In genomic region chr2:79714745-79715144, GRCm38 (mm10) we compare ENCODE assay signal across 25 mouse cellular contexts. TPM values are rescaled to one million over a fixed set of nuclear protein-coding genes. Genes with fewer than 3 reads are reported as not detected.
DNase-seq lines count a peak whose midpoint lies in the region; ATAC-seq and TF ChIP-seq lines count a peak whose summit lies in the region.
"Had no signal": no experiment of that assay in that cellular context is flagged by ENCODE, and none has a peak within 500 bp of the region (broad histone marks: within the 10 kb centered on the region; RNA-seq: fewer than 3 reads in every experiment).

No protein-coding gene starts in this region.

- no peak overlapping the region for H3K9ac ChIP-seq in embryonic facial prominence, embryonic 13.5 days
- no peak overlapping the region for H3K9ac ChIP-seq in embryonic facial prominence, embryonic 14.5 days (ENCODE audit: low read depth, low read length)
- no peak overlapping the region for H3K9ac ChIP-seq in limb, embryonic 14.5 days (ENCODE audit: low read depth, low read length, severe bottlenecking)
- H3K9ac ChIP-seq: embryonic facial prominence, embryonic 12.5 days; forebrain, embryonic 13.5 days; forebrain, embryonic 15.5 days had no signal

- TF ChIP-seq POLR2A in limb, embryonic 14.5 days (IDR thresholded peaks at IDR 0.05; ENCODE audit: borderline replicate concordance, extremely low read depth, insufficient read depth, insufficient read length): no peak

- no peaks in the 10 kb centered on the region for H3K9me3 ChIP-seq in embryonic facial prominence, embryonic 13.5 days
- H3K9me3 ChIP-seq in embryonic facial prominence, embryonic 14.5 days (ENCODE audit: control insufficient read depth, low read length): no peaks in the 10 kb centered on the region
- H3K9me3 ChIP-seq in limb, embryonic 14.5 days (ENCODE audit: control insufficient read depth, low read length): no peaks in the 10 kb centered on the region
- H3K9me3 ChIP-seq: embryonic facial prominence, embryonic 12.5 days; forebrain, embryonic 13.5 days; forebrain, embryonic 15.5 days had no signal

- H3K36me3 ChIP-seq in embryonic facial prominence, embryonic 13.5 days: no peaks in the 10 kb centered on the region
- H3K36me3 ChIP-seq in embryonic facial prominence, embryonic 14.5 days (ENCODE audit: control insufficient read depth, insufficient read depth, low read length): no peaks in the 10 kb centered on the region
- H3K36me3 ChIP-seq in limb, embryonic 14.5 days (ENCODE audit: control insufficient read depth, insufficient read depth, low read length): no peaks in the 10 kb centered on the region
- H3K36me3 ChIP-seq: embryonic facial prominence, embryonic 12.5 days; forebrain, embryonic 15.5 days had no signal

- H3K27me3 ChIP-seq in embryonic facial prominence, embryonic 13.5 days: no peaks in the 10 kb centered on the region
- no peaks in the 10 kb centered on the region for H3K27me3 ChIP-seq in embryonic facial prominence, embryonic 14.5 days (replicated peaks; ENCODE audit: control insufficient read depth, insufficient read depth, low read length)
- no peaks in the 10 kb centered on the region for H3K27me3 ChIP-seq in limb, embryonic 14.5 days (ENCODE audit: control insufficient read depth, insufficient read depth, low read length)
- H3K27me3 ChIP-seq: embryonic facial prominence, embryonic 12.5 days; forebrain, embryonic 13.5 days; forebrain, embryonic 15.5 days had no signal

- H3K27ac ChIP-seq in gastrocnemius, adult 2 months: peak overlapping the region; percentile 86; the same call in 1 of the 2 replicates
- no peak overlapping the region for H3K27ac ChIP-seq in embryonic facial prominence, embryonic 13.5 days
- H3K27ac ChIP-seq in embryonic facial prominence, embryonic 14.5 days (replicated peaks; ENCODE audit: low read depth, low read length): no peak overlapping the region
- H3K27ac ChIP-seq in limb, embryonic 14.5 days (replicated peaks; ENCODE audit: low read depth, low read length): no peak overlapping the region
- H3K27ac ChIP-seq: embryonic facial prominence, embryonic 12.5 days; forebrain, embryonic 13.5 days; forebrain, embryonic 15.5 days had no signal

- DNase-seq in gastrocnemius, adult 2 months: no peak
- DNase-seq in gastrocnemius, adult 18-20 months (ENCODE audit: low spot score): no peak
- DNase-seq in embryonic facial prominence, embryonic 14.5 days (ENCODE audit: low spot score): peak; percentile 42
- DNase-seq in limb, embryonic 14.5 days (ENCODE audit: low spot score): peak; percentile 70
- DNase-seq in layer of hippocampus, adult 18-20 months (ENCODE audit: low spot score in 2 of 2): no peak
- no peak for DNase-seq in lung, postnatal 14 days
- DNase-seq in ovary, adult 18-20 months (ENCODE audit: low spot score): no peak
- DNase-seq: adrenal gland, adult 8-10 months; adrenal gland, postnatal 14 days; adrenal gland, postnatal 36 days; cerebellum, adult 11-12 months; cerebellum, adult 2 months; cerebellum, adult 9-10 months; cerebellum, postnatal 10 days; cerebellum, postnatal 25 days had no signal

- H3K4me2 ChIP-seq in embryonic facial prominence, embryonic 13.5 days: 0 out of 2 replicates have a peak overlapping the region, but pooled peaks have one; percentile 18
- H3K4me2 ChIP-seq in embryonic facial prominence, embryonic 14.5 days (ENCODE audit: low read depth, low read length): no peak overlapping the region
- H3K4me2 ChIP-seq in limb, embryonic 14.5 days (replicated peaks; ENCODE audit: low read depth, low read length, severe bottlenecking): no peak overlapping the region
- H3K4me2 ChIP-seq: embryonic facial prominence, embryonic 12.5 days; forebrain, embryonic 13.5 days; forebrain, embryonic 15.5 days had no signal

- H3K4me3 ChIP-seq in gastrocnemius, adult 2 months: no peak overlapping the region
- H3K4me3 ChIP-seq in embryonic facial prominence, embryonic 13.5 days: no peak overlapping the region
- H3K4me3 ChIP-seq in embryonic facial prominence, embryonic 14.5 days (ENCODE audit: low read depth, low read length): no peak overlapping the region
- H3K4me3 ChIP-seq in limb, embryonic 14.5 days (replicated peaks; ENCODE audit: low read length): no peak overlapping the region
- H3K4me3 ChIP-seq: embryonic facial prominence, embryonic 12.5 days; forebrain, embryonic 13.5 days; forebrain, embryonic 15.5 days had no signal

- ATAC-seq in embryonic facial prominence, embryonic 13.5 days (ENCODE audit: insufficient number of reproducible peaks, insufficient read depth, low FRiP score, low TSS enrichment, low read depth): no peak
- no peak for ATAC-seq in embryonic facial prominence, embryonic 14.5 days (ENCODE audit: low read depth)
- ATAC-seq in limb, embryonic 14.5 days (ENCODE audit: low FRiP score, low read depth): peak; percentile 50
- ATAC-seq: activated CD4-positive, CD25-positive, alpha-beta regulatory T cell, adult 4 months; forebrain, embryonic 13.5 days; forebrain, embryonic 15.5 days had no signal

- H3K4me1 ChIP-seq in embryonic facial prominence, embryonic 13.5 days: peaks cover 5% of the 10 kb centered on the region
- H3K4me1 ChIP-seq in embryonic facial prominence, embryonic 14.5 days (ENCODE audit: control insufficient read depth, insufficient read depth, low read length): peaks cover 13% of the 10 kb centered on the region; the same call in 1 of the 2 replicates
- 0 out of 2 replicates have a peak, but pooled peaks cover 5% of the 10 kb centered on the region for H3K4me1 ChIP-seq in limb, embryonic 14.5 days (ENCODE audit: control insufficient read depth, insufficient read depth, low read length)
- H3K4me1 ChIP-seq: forebrain, embryonic 15.5 days had no signal

- no peak for TF ChIP-seq CTCF in gastrocnemius, adult 2 months (IDR thresholded peaks at IDR 0.05)

- intact Hi-C loops in gastrocnemius, adult 2 months (cut with DNase I): loop anchor here (1.0 kb wide), 1 partner anchor 21 kb away; no protein-coding TSS in a partner anchor

- WGBS in embryonic facial prominence, embryonic 13.5 days: 27% methylated on average over 6 of the region's 6 CpGs
- WGBS in embryonic facial prominence, embryonic 14.5 days: 48% methylated on average over 6 of the region's 6 CpGs
- 24% methylated on average over 6 of the region's 6 CpGs for WGBS in limb, embryonic 14.5 days

RNA-seq across cellular contexts. Expression of gene Ppp1r1c, which starts 7.2 kb away (rescaled TPM):
- total RNA-seq in gastrocnemius, adult 2 months (2021): under 1 TPM in 1 of 2 experiments, not detected in 1; 0.42 TPM
- total RNA-seq in gastrocnemius, adult 18-20 months (2021): under 1 TPM in 1 of 2 experiments, not detected in 1; 0.50 TPM
- 0.53 and 0.99 TPM in 2 replicates for polyA plus RNA-seq in embryonic facial prominence, embryonic 13.5 days (2015; fragmentation: Nextera tagmentation; extraction: Ambion mirVana)
- 11.5 and 11.9 TPM in 2 replicates for polyA plus RNA-seq in embryonic facial prominence, embryonic 14.5 days (2014; fragmentation: Nextera tagmentation; extraction: Ambion mirVana)
- polyA plus RNA-seq in limb, embryonic 14.5 days (2012; rRNA removed): 0.08 and 0.10 TPM in 2 replicates
- polyA plus RNA-seq in limb, embryonic 14.5 days (2014; fragmentation: Nextera tagmentation; extraction: Ambion mirVana): 0.12 TPM in 1 of 2 replicates, not detected in the other
- total RNA-seq in layer of hippocampus, adult 18-20 months (2021): under 1 TPM in 1 of 2 experiments, not detected in 1; 0.10 TPM
- total RNA-seq: adrenal gland, adult 18-20 months; adrenal gland, adult 8-10 months; adrenal gland, postnatal 14 days; adrenal gland, postnatal 36 days; ES-E14; MEL had no signal
- polyA plus RNA-seq: activated CD4-positive, CD25-positive, alpha-beta regulatory T cell, adult 4 months; C2C12; cortical plate, adult 2 months had no signal

Comparison
In these comparisons a context has a peak if more than half of its experiments do, and no peak if none do; other contexts are left out.
1. DNase-seq: peak in embryonic facial prominence, embryonic 14.5 days (single experiment) and limb, embryonic 14.5 days (single experiment); none in gastrocnemius, adult 2 months (single experiment), gastrocnemius, adult 18-20 months (single experiment), layer of hippocampus, adult 18-20 months (0 of 2), lung, postnatal 14 days (single experiment) and ovary, adult 18-20 months (single experiment).